ENCODE assay signal across 15 mouse cellular contexts in the genomic region with DNA sequence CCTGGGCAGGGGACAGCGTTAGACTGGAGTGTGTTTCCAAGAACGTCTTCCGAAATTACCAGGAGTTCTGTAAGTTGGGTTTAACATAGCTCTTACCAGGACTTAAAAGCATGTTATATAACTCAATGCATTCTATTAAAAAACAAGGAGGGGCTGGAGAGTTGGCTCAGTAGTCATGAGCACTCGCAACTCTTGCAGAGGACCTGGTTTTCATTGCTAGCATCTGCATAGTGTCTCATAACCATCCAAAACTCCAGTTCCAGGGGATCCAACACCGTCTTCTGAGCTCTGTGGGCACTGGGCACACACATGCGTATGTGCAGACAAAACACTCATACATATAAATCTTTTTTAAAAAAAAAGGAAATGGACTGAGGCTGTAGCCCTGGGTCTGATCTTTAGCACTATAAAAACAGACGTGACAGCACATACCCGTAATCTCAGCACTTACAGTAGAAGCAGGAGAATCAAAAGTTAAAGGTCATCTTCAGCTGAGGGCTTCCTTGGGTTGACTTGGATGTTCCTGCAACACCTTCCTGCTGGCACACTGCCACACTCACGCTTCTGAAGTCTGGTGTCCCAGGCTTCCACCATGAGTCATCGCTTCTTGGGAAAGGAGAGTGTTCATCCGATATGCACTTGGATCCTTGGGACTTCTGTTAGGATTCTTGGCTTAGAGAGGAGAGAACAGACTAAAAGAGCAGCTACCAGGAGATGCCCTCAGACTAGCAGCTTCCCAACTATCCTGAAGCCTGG. TPM values are rescaled to one million over a fixed set of nuclear protein-coding genes. Genes with fewer than 3 reads are reported as not detected.
DNase-seq lines count a peak whose midpoint lies in the region; ATAC-seq and TF ChIP-seq lines count a peak whose summit lies in the region.
"Had no signal": no experiment of that assay in that cellular context is flagged by ENCODE, and none has a peak within 500 bp of the region (broad histone marks: within the 10 kb centered on the region; RNA-seq: fewer than 3 reads in every experiment).

No protein-coding gene starts in this region.

- ATAC-seq in kidney, postnatal 0 days (replicated peaks; ENCODE audit: low FRiP score, low read depth): 0 out of 2 replicates have a peak, but pooled peaks have one; percentile 46
- ATAC-seq in kidney, embryonic 16.5 days (ENCODE audit: low FRiP score, low TSS enrichment): no peak
- ATAC-seq in forebrain, embryonic 15.5 days (replicated peaks): no peak
- ATAC-seq: forebrain, embryonic 13.5 days had no signal

- no peaks in the 10 kb centered on the region for H3K4me1 ChIP-seq in kidney, postnatal 0 days (replicated peaks; ENCODE audit: insufficient read depth, low read length)
- 0 out of 2 replicates have a peak, but pooled peaks cover 4% of the 10 kb centered on the region for H3K4me1 ChIP-seq in kidney, embryonic 16.5 days (ENCODE audit: insufficient read depth, low read length)
- no peaks in the 10 kb centered on the region for H3K4me1 ChIP-seq in forebrain, embryonic 15.5 days
- H3K4me1 ChIP-seq: embryonic facial prominence, embryonic 12.5 days; forebrain, embryonic 13.5 days; heart, embryonic 10.5 days; stomach, embryonic 15.5 days had no signal

- 63% methylated on average over 11 of the region's 11 CpGs for WGBS in kidney, postnatal 0 days
- 77% methylated on average over 11 of the region's 11 CpGs for WGBS in kidney, embryonic 16.5 days
- WGBS in forebrain, embryonic 15.5 days: 91% methylated on average over 11 of the region's 11 CpGs

- H3K9ac ChIP-seq in kidney, postnatal 0 days (ENCODE audit: low read depth, low read length): no peak overlapping the region
- H3K9ac ChIP-seq in kidney, embryonic 16.5 days (replicated peaks; ENCODE audit: low read length): no peak overlapping the region
- H3K9ac ChIP-seq in forebrain, embryonic 15.5 days (replicated peaks): no peak overlapping the region
- H3K9ac ChIP-seq: embryonic facial prominence, embryonic 12.5 days; forebrain, embryonic 13.5 days; stomach, embryonic 15.5 days had no signal

- TF ChIP-seq CTCF in kidney, postnatal 0 days (IDR thresholded peaks at IDR 0.05; ENCODE audit: low read depth): no peak

- no peak overlapping the region for H3K4me3 ChIP-seq in kidney, postnatal 0 days (replicated peaks; ENCODE audit: low read depth, low read length)
- H3K4me3 ChIP-seq in kidney, embryonic 16.5 days (ENCODE audit: low read length): no peak overlapping the region
- H3K4me3 ChIP-seq in forebrain, embryonic 15.5 days: no peak overlapping the region
- H3K4me3 ChIP-seq: embryonic facial prominence, embryonic 12.5 days; forebrain, embryonic 13.5 days; heart, embryonic 10.5 days; hindbrain, embryonic 10.5 days; midbrain, embryonic 10.5 days; stomach, embryonic 15.5 days had no signal

- H3K4me2 ChIP-seq in kidney, postnatal 0 days (ENCODE audit: low read length): no peak overlapping the region
- no peak overlapping the region for H3K4me2 ChIP-seq in kidney, embryonic 16.5 days (replicated peaks; ENCODE audit: low read depth, low read length)
- H3K4me2 ChIP-seq in forebrain, embryonic 15.5 days (replicated peaks): no peak overlapping the region
- H3K4me2 ChIP-seq: embryonic facial prominence, embryonic 12.5 days; forebrain, embryonic 13.5 days; stomach, embryonic 15.5 days had no signal

- H3K27me3 ChIP-seq in kidney, postnatal 0 days (ENCODE audit: insufficient read depth, low read length): no peaks in the 10 kb centered on the region
- no peaks in the 10 kb centered on the region for H3K27me3 ChIP-seq in kidney, embryonic 16.5 days (ENCODE audit: insufficient read depth, low read length)
- H3K27me3 ChIP-seq in forebrain, embryonic 15.5 days: no peaks in the 10 kb centered on the region
- H3K27me3 ChIP-seq: embryonic facial prominence, embryonic 12.5 days; forebrain, embryonic 13.5 days; stomach, embryonic 15.5 days had no signal

- no peak overlapping the region for H3K27ac ChIP-seq in kidney, postnatal 0 days
- no peak overlapping the region for H3K27ac ChIP-seq in kidney, embryonic 16.5 days (ENCODE audit: low read length)
- no peak overlapping the region for H3K27ac ChIP-seq in forebrain, embryonic 15.5 days (replicated peaks)
- H3K27ac ChIP-seq: embryonic facial prominence, embryonic 12.5 days; forebrain, embryonic 13.5 days; heart, embryonic 10.5 days; hindbrain, embryonic 10.5 days; midbrain, embryonic 10.5 days; stomach, embryonic 15.5 days had no signal

- peak; percentile 36 for DNase-seq in kidney, postnatal 0 days (ENCODE audit: low spot score)
- DNase-seq in MN1 (ENCODE audit: low spot score): peak; percentile 31
- peak; percentile 61 for DNase-seq in adrenal gland, postnatal 25 days
- DNase-seq in left cerebral cortex, adult 8-10 months (ENCODE audit: low spot score in 2 of 2): peak; percentile 29 to 61
- DNase-seq in heart, adult 18-20 months: no peak
- no peak for DNase-seq in cerebellum, postnatal 14 days
- DNase-seq: cerebellum, adult 9-11 months had no signal

- H3K9me3 ChIP-seq in kidney, postnatal 0 days (replicated peaks; ENCODE audit: low read length): no peaks in the 10 kb centered on the region
- no peaks in the 10 kb centered on the region for H3K9me3 ChIP-seq in kidney, embryonic 16.5 days (ENCODE audit: low read length)
- H3K9me3 ChIP-seq in forebrain, embryonic 15.5 days: no peaks in the 10 kb centered on the region
- H3K9me3 ChIP-seq: embryonic facial prominence, embryonic 12.5 days; forebrain, embryonic 13.5 days; heart, embryonic 10.5 days; hindbrain, embryonic 10.5 days; midbrain, embryonic 10.5 days; stomach, embryonic 15.5 days had no signal

- no peaks in the 10 kb centered on the region for H3K36me3 ChIP-seq in kidney, postnatal 0 days (ENCODE audit: insufficient read depth, low read length)
- H3K36me3 ChIP-seq in kidney, embryonic 16.5 days (ENCODE audit: insufficient read depth, low read length): no peaks in the 10 kb centered on the region
- no peaks in the 10 kb centered on the region for H3K36me3 ChIP-seq in forebrain, embryonic 15.5 days
- H3K36me3 ChIP-seq: embryonic facial prominence, embryonic 12.5 days; heart, embryonic 10.5 days; hindbrain, embryonic 10.5 days; midbrain, embryonic 10.5 days; stomach, embryonic 15.5 days had no signal

RNA-seq across cellular contexts. Expression of a gene that starts 20.7 kb away (rescaled TPM):
- 10.3 and 10.8 TPM in 2 replicates for polyA plus RNA-seq in kidney, postnatal 0 days (2015; fragmentation: Nextera tagmentation; extraction: Ambion mirVana)
- polyA plus RNA-seq in kidney, embryonic 16.5 days (2015; fragmentation: Nextera tagmentation; extraction: Ambion mirVana): 9.5 and 10.5 TPM in 2 replicates
- 0.12 TPM in 1 of 2 replicates, not detected in the other for total RNA-seq in adrenal gland, postnatal 25 days (2021)
- 1 to 10 TPM in 3 of 4 experiments, under 1 TPM in 1; 0.72 to 1.4 (median 1.2) TPM for total RNA-seq in left cerebral cortex, adult 8-10 months (2022)
- under 1 TPM; 0.42 to 0.75 TPM for total RNA-seq in heart, adult 18-20 months (2021)
- 3.3 and 4.0 TPM in 2 replicates for polyA plus RNA-seq in forebrain, embryonic 15.5 days (2015; fragmentation: Nextera tagmentation; extraction: Ambion mirVana)

Comparison
In these comparisons a context has a peak if more than half of its experiments do, and no peak if none do; other contexts are left out.
1. DNase-seq: peak in kidney, postnatal 0 days (single experiment), MN1 (single experiment), adrenal gland, postnatal 25 days (single experiment) and left cerebral cortex, adult 8-10 months (2 of 2); none in heart, adult 18-20 months (0 of 2) and cerebellum, postnatal 14 days (0 of 2).